Mouse (Mus musculus): ENCODE measurements around the gene Lemd2.

Gene Lemd2

DNA sequence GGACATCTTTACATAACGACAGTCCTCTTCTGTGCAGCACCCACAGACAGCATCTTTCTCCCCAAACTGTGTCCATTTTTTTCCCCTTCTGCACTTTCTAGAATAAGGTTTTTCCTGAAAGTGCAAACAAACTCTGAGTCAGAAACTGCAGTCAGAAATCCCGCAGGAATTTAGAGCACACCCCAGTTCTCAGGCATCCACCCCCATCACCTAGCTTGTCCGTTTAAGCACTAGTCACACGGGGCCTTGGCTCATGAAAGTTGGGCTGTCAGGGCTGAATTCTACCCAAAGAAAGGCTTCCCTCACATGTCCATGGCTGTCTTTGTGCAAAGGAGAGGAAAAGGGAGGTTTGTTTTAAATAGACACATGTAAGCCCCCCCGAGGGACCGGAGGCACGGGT, 23.0 kb upstream of the Lemd2 start:
- no peak for DNase-seq (ENCODE audit: low read depth)

DNA sequence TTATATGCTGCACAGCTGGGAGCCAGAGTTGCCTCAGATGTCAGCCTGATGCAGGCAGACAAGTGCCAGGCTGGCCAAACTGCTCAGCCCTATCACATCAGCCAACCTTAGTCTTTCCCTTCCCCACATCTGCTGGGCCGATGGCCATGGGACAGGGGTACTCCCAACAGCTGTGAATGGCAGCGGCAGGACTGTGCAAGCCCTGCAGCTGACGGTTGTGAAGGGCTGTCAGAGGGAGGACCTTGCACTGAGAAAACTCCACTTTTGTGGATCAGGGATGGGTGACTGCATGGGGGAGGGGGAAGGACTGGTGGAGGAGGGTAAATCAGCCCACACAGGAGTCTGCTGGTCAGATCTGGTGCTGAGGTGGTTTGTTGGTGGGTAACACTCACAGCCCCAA, 22.4 kb upstream of the Lemd2 start:
- DNase-seq (ENCODE audit: low read depth), result no peak

DNA sequence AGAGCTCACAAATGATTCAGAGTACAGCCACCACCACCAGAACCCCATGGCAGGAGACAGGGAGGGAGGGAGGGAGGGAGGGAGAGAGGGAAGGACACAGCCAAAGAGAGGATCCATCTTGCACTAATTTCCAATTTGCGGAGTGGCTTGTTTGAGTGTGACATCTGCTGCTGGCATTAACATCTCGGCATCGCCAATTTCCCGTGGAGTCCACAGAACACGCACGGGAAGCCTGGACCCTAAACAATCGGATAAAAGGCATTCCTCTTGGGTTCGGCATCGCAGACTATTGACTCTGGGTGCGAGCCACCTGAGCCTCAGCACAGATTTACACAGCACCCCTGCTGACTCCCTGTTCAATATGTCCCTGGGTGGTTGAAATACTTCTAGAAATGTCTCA, 21.5 kb upstream of the Lemd2 start:
- no peak for DNase-seq (ENCODE audit: low read depth)

DNA sequence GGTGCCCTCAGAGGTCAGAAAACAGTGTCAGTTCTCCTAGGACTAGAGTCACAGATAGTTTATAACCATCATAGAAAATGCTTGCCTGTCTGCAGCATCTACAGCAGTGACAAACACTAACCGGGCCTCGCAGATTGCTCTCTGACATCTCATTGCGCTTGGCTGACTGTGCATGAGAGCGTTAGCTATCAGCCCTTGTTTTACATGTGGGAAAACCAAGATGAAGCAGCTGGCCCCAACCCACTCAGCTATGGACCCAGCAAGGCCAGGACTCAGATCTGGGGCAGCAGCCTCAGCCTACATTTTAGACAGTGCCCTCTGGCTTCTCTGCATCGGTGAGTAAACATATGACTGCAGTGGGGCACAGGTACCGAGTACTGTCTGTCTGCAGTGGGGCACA, 19.6 kb upstream of the Lemd2 start:
- no peak for DNase-seq (ENCODE audit: low read depth)

DNA sequence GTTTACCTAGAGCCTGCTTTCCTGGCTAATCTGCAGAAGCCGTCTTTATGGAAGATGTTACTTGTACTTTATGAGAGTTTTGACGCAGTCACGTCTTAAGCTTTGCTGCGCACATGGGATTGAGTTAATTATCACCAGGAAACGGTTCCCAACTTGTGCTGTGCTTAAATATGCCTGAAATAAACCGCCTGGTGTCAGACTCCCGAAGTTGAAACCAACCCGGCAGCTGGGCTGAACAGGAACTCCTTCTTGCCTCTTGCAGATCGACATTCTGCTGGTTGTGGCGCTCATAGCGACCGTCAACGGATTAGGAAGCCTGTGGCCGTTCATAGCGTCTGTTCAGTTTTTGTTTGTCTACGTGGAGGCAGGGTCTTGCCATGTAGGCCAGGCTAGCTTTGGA, 17.3 kb upstream of the Lemd2 start:
- DNase-seq (ENCODE audit: low read depth), result no peak

DNA sequence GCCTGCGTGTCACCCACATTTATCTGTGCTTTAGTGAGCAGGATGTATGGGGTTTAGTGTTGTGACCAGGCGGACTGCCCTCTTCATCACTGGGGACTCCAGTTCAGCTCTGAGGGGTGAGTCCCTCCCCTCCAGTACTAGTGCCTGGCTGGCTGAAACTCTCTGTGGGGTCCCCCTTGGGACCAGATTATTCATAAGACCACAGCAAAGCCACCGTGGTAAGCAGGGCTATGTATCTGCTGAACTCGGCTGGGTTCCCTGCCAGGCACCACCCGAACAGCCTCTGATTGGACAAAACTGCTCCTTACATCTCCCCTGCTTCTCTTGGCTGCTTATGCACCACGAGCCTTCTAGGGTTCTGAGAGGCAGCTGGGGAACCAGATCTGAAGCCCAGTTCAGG, 14.6 kb upstream of the Lemd2 start:
- no peak for DNase-seq (ENCODE audit: low read depth)

DNA sequence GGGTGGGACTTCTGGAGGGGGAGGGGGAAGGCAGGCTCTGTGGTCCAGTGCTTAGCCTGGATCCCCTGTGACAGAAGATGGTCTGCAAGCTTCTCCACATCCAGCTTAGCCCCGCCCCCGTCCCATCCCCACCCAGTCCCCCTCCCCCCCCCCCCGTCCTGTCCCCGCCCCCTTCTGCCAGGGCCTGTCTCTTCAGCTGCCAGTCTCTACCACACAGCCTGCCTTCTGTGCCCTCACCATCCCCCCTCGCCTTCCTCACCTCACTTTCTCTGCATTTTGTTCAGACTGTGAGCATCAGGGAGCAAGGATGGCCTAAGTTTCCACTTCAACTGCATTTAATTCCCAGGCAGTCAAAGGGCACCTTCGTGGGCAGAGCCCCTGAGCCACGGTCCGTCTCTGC, 14.1 kb upstream of the Lemd2 start:
- no peak for DNase-seq (ENCODE audit: low read depth)

DNA sequence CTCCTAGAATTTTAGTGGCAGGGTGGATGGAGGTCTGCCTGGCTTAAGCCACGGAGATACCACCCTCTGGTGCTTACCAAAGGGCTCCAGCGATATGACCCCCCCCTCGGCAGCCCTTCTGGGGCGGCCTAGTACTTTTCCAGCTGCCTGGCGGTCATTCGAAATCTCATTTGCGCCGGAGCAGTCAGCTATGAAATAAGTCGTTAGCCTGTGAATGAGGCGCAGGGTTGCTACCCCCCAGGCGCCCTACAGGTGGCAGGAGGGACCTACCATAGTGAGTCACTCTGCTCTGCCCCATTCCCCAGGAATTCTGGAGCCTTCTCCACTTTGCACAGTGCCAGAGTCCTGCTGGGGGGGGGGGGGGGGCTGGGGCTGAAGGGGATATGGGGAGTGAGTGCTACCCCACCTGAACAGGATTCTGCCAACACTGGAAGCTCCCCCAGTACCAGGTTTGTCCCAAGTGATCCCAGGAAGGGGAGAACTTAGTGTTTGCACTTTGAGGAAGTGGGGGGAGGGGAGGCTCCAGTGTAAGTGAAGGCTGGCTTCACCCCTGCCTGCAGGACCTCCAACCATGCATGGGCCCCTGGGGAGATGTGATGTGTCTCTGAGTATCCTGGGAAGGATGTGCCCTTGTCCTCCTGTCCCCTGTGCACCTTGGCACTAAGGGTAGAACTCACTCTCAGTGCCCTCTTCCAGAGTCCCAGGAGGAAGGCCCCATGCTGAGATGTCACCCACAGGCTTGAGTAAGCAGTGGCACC, 8.7 kb upstream of the Lemd2 start:
- no peak for DNase-seq (ENCODE audit: low read depth)

DNA sequence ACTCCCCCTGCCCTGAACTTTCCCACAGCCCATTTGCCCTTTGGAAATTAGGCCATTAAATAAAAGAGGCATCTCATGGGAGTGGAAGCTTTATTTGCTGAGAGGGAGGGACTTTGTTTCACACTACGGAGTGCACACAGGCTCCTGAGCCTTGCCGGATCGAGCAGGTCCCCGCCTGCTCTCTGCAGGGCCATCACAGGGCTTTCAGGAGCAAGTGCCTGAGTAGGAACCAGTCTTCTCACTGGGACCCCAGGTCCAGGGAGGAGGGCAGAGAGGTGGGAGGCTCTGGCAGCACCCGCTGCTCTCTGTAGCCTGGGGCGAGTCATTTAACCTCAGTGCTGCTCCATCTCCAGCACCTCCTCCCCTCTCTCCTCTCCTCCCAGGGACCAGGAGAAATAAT, 7.7 kb upstream of the Lemd2 start:
- DNase-seq (ENCODE audit: low read depth), result no peak

DNA sequence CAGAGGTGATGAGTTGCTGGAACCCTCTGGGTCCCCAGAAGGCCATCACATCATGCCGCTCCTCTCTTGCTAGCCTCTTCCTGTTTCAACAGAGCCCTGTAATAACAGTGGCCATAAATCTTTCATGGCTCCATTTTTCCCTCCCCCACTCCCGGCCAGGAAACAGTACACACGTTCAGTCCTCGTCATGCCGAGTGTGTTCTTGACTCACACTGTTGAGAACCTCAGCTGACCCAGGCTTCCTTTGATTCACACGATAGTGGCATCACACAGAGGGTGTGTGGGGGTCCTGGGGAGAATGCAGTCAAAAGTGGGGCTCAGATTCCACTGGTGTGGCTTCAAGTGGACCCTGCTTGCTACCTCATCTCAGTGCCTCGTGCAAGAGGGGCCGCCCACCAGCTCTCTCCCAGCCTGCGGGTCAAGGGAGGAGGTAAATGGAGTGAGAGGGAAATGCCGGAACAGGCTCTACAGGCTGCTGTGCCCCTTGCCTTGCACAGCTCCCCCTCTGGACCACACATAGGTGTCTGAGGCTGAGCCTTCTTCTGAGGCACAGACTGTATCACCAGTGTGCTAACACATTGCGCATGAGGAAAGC, 2.9 kb upstream of the Lemd2 start:
- DNase-seq (ENCODE audit: low read depth), result no peak

DNA sequence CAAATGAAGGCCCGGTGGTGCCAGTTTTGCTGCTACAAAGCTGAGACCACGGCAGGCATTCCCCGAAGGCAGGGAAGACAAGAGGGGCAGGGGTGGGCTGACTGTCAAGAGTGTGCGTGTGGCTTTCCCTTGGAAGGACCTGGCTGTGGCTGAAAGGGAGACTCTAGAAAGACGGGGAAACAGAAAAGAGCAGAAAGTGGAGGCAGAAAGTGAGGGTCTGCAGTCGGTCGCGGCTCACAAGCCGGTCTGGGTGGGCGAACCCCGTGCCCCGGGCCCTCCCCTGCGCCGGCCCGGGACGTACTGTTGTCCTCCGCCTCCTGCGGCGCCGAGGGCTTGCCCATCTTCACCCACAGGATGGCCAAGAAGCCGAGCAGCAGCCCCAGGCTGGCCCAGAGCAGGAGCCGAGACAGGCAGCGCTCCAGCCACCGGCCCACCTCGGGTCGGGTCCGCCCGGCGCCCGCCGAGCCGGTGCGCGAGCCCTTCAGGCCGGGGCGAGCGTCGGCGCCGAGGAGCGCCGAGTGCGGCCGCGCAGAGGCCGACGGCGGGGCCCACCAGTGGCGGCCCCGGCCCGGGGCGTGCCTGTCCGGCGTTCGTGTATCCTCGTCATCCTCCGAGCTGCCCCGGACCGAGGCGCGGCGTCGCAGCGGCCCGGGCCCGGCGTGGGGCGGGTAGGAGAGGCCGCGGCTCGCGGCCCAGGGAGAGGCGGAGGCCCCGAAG, 753 bp downstream of the Lemd2 start:
- DNase-seq (ENCODE audit: low read depth), result peak; percentile 64

DNA sequence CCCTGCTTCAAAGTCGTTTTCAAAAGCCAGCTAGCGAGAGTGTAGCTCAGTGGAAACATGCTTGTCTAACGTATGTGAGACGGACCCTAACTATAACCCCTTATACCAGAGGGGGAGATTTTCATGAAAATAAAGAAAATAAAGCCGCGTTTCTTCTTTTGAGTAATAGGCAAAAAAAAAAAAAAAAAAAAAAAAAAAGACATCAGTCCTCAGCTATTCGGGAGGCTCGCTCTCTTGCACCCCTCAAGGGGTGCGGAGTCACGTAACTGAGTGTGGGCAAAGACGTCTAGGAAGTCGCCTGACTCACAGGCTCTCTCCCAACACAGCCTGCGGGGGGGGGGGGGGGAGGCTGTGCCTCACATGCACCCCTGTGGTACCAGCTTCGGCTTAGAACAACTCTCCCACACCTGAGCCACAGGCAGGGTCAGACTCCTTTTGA, 1.3 kb downstream of the Lemd2 start:
- no peak for DNase-seq (ENCODE audit: low read depth)

DNA sequence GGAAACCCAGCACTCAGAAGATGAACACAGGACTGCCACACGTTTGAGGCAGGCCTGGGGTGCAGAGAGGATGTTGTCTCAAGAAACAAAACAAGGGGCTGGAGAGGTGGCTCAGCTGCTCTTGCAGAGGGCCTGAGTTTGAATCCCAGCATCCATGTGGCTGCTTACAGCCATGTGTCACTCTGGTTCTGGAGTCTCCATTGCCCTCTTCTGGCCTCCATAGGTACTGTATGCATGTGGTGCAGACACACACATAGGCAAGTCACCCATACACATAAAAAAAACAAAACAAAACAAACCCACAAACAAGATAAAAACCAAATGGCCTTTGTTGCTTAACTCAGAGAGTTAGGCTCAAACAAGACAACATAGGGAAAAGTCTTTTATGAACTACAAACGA, 2.3 kb downstream of the Lemd2 start:
- peak; percentile 61 for DNase-seq (ENCODE audit: low read depth)

DNA sequence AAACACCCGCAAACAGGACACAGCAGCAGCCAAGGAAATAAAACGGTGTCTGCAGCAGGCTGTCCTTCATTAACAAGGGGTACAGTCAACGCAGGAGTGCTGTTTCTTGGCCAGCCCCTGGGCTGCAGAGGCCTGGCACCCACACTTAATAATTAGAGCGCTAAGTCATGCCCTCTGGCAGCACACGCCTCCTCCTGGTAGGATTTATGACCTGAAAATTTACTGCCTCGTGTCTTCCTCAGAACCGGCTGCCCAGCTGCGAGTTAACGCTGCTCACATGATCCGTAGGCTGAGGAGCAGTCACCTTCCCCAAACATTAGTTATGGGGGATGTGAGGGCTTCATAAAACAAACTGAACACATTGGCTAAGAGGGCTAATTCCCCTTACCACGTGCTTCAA, 3.5 kb downstream of the Lemd2 start:
- no peak for DNase-seq (ENCODE audit: low read depth)

DNA sequence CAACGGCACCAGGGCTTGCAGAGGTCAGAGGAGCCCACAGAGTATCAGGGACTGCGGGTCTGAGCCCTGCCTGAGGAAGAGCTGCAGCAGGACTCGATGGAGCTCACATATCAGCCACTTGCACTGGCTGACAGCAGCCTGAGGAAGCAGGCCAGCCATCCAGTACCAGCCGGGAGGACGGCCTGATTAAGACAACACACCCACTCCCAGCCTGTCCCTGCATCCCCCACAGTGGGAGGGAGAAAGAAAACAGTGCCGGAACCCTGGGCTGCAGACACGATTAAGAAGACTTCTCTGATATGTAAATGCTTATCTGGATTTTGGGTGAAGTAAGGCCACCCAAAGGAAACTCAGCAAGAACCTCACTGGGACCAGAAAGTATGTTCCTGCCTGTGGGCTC, 4.4 kb downstream of the Lemd2 start:
- DNase-seq (ENCODE audit: low read depth), result no peak

DNA sequence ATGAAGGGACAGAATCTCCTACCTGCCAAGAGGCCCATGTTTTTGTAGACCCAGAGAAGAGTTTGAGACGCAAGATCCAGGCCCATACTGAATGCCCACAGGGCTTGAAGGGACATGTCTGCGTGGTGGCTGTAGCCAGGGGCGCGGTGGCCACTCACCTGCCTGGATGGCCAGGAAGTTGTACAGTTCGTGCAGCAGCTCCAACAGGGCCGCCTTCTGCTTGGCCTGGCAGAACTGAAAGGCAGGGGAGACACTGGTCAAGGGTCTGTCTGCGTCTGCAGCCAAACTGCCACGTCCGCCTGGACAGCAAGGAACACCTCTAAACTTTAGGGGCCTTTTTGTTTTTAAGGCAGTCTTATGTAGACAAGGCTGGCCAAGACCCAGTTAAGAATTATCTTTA, 5.1 kb downstream of the Lemd2 start:
- DNase-seq (ENCODE audit: low read depth), result no peak

DNA sequence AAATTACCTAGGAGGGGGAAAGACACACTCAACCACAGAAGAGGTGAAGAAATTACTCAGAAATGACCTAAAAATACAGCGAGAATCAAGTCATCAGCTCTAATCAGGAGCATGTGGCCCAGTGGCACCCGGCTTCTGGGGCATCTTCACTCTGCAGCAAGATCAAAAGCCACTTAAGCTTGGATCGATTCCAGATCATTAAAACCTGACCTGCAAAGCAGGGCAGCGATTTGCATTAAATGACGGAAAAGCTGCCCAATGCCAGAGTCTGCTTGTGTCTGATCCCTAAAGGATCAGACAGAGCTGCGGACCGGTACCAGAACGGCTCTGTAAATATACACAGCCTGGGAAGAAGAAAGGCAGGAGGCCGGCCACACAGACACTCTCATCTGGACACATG, 8.1 kb downstream of the Lemd2 start:
- DNase-seq (ENCODE audit: low read depth), result no peak

DNA sequence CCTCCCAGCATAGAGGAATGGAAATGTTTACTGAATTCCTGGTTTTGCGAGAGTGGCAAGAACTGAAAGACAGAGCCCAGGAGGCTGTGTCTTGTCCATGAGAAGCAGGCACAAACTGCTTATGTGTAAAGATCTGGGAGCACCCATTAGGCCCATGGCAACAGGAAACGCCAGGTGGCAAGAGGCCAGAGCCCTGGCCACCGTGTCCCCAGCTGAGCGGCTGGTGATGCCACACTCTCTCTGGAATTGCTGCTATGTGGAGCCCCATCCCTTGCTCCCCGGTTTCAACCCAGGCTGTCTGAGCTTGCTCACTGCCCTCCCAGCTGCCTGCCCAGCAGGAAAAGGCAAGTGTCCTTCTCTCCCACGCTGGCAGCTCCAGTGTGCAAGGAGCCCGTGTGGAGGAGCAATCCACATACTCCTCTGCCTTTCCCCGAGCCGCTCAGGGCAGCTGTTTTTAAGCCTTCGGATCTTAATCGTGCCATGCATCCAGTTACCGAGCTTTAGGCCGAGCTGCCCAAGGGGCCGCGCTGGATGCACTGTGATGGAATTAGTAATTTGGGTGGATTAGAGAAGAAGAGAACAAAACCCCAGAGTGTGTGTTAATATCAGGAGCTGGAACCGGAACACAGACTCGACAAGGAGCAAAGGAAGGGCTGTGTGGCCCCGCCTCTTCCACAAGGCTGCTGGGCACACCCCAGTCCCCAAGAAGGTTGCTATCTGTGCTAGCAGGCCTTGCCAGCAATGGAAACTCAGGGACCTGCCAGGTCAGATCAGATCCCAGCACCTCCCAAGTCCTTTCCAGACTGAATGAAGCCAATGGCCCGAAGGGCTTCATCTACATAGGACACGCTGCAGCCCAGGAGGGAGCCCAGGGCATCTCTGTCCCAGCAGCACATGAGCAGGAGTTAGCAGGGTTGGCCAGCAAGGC, 9.7 kb downstream of the Lemd2 start:
- no peak for DNase-seq (ENCODE audit: low read depth)

DNA sequence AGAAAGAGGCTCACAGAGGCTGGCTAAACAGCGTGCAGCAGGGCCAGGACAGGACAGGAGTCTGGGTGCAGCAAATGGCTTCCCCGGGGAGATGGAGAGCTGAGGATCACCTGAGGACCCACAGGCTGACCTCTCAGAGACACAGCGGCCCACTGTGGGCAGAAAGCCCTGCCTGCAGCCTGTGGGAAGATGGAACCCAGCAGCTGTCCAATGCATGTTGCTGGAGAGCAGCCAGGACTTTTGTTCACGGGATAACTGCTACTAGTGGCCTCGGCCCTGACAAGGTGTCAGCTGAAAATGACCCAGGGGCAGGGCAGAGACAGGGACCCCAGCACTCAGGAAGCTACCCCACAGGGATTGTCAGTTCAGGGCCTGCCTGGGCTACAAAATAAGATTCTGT, 12.5 kb downstream of the Lemd2 start:
- no peak for DNase-seq (ENCODE audit: low read depth)

DNA sequence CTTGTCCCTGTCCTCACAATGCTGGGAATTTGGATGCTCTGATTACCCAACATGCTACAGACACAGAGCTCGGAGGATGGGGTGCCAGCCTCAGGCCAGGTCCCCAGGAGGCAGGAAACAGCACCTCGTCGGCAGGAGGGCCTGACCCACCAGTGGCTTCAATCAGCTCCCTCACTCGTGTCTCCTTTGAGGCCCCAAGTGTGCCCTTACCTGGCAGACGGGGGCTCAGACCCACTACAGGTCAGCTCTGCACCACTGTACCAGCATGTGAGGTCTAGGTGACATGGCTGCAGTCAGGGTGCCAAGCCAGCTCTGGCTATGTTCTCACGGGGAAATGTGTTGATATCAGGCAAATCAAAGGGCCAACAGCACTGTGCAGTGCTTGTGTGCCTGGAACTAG, 13.1 kb downstream of the Lemd2 start:
- no peak for DNase-seq (ENCODE audit: low read depth)

DNA sequence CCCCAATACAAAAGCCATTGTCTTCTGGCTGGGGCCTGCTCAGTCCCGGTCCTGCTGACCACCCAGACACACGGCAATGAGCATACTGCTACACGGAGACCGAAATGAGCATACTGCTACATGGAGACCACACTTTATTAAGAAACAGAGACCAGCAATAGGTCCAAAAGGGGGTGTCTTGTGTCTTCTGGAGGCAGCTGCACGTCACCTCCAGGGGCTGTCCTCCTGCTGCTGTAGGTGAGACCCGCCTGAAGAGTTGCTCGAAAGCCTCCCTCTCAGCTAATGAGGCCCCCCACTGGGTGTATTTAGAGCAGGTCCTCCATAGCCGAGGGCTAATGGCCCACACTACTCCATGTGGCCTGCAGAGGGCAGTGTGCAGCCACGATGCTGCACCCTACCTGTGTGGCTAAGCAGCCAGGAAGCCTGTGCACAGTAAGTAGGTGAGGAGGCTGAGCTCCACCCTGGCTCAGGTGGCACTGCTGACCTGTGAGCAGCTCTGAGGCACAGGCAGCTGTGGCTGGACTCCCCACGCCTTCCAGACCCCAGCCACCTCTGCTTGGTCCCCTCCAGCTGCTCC, 14.5 kb downstream of the Lemd2 start:
- DNase-seq (ENCODE audit: low read depth), result peak; percentile 74

DNA sequence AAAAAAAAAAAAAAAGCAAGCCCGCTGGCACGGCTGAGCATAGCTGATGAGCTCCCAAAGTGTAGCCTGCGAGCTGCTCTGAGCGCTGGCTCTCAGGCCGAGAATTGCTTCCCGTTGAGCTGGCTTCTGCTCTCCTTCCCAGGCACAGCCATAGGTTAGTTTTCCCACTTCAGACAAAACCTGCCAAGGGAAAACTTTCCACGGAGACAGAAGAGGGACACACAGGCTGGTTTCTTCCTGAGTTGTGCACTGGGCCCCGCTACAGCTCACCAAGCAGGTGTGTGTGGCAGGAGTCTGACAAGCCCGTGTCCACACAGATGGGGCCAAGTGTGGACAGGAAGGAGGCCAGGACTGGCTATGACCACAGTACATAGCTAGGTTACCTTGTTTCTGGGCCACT, 15.4 kb downstream of the Lemd2 start:
- no peak for DNase-seq (ENCODE audit: low read depth)
